Mouse (Mus musculus): ENCODE data around the gene Gsta2.
A peak's percentile ranks its signal among the peaks of the same experiment; 100 is the strongest.
"Not testable (repeated sequence)": the region's sequence is repeated elsewhere in the genome, so short reads cannot be mapped to it uniquely, and the experiment has no call there.

Gene Gsta2

DNA sequence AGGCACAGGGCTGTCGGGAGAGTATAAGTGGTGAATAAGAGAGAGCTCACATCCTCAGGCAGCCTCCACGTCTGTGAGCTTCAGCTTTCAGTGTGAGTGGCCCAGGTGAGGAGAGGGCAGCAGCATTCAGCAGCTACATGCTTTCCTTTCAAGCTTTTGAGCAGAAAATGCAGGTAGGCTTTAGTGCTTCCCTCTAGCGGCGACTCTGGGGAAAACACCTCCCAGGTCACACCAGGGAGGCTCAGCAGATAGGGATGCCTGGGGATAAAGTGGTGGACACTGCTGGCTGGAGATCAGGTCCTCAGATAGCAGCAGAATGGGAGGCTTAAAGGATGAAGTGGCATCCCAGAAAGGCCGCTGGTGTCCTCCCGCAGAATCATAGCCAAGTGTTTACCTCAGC lies 59.5 kb downstream of the Gsta2 start:
- peak; percentile 20 for DNase-seq

DNA sequence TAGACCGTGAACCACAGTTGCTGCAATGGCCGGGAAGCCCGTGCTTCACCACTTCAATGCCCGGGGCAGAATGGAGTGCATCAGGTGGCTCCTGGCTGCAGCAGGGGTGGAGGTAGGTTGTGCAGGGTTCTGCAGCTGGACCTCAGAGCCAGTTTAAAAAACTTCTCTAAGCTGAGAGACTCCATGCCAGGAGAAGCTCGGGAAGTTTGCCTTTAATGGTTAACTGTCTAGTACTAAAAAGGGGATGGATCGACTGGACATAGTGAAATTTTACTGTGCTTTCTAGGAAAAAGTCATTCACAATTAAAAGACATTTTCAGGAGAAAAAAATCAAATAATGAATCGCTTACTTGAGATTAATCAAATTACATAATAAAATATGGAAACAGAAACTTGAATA lies 60.8 kb downstream of the Gsta2 start:
- not testable (repeated sequence) for DNase-seq

- DNase-seq = not testable (repeated sequence)
Observed at GRCm38 (mm10) chr9:78293683-78294082, 61.9 kb downstream of the Gsta2 start.

- DNase-seq = not testable (repeated sequence)
Observed at GRCm38 (mm10) chr9:78292462-78292861, 63.1 kb downstream of the Gsta2 start.

- not testable (repeated sequence) for DNase-seq
Observed at GRCm38 (mm10) chr9:78289723-78290122, 65.9 kb downstream of the Gsta2 start, which contains the start of gene Gm10639. Gm10639 (plus strand) TSS chr9:78289923.

GRCm38 (mm10) chr9:78289063-78289462 lies 66.5 kb downstream of the Gsta2 start:
- not testable (repeated sequence) for DNase-seq

GRCm38 (mm10) chr9:78282002-78282711 lies 73.4 kb downstream of the Gsta2 start:
- DNase-seq = not testable (repeated sequence)

Data from cerebellum, adult 8-10 months (tissue).